Mouse (Mus musculus): ENCODE results near the gene Abcd3.

Gene Abcd3

GRCm38 (mm10) chr3:121814877-121815548 is at the start of gene Abcd3:
Gene Abcd3 (minus strand): TSS chr3:121815302.
- DNase-seq (ENCODE audit: low spot score): peak; percentile 52

- no peak for DNase-seq (ENCODE audit: low spot score)
Measured at GRCm38 (mm10) chr3:121859142-121859541, 44.0 kb upstream of the Abcd3 start.

GRCm38 (mm10) chr3:121856131-121856530 is 41.0 kb upstream of the Abcd3 start:
- no peak for DNase-seq (ENCODE audit: low spot score)

GRCm38 (mm10) chr3:121853781-121854520 is 38.8 kb upstream of the Abcd3 start:
- no peak for DNase-seq (ENCODE audit: low spot score)

- DNase-seq (ENCODE audit: low spot score): no peak
Measured at GRCm38 (mm10) chr3:121852074-121852826, 37.1 kb upstream of the Abcd3 start.

- DNase-seq (ENCODE audit: low spot score): no peak
Measured at GRCm38 (mm10) chr3:121851006-121851405, 35.9 kb upstream of the Abcd3 start.

GRCm38 (mm10) chr3:121850381-121850780 is 35.3 kb upstream of the Abcd3 start:
- no peak for DNase-seq (ENCODE audit: low spot score)

GRCm38 (mm10) chr3:121847296-121847695 is 32.2 kb upstream of the Abcd3 start:
- no peak for DNase-seq (ENCODE audit: low spot score)

- DNase-seq (ENCODE audit: low spot score): no peak
Measured at GRCm38 (mm10) chr3:121844658-121845057, 29.6 kb upstream of the Abcd3 start.

GRCm38 (mm10) chr3:121844013-121844412 is 28.9 kb upstream of the Abcd3 start:
- no peak for DNase-seq (ENCODE audit: low spot score)

GRCm38 (mm10) chr3:121843254-121843653 is 28.2 kb upstream of the Abcd3 start:
- no peak for DNase-seq (ENCODE audit: low spot score)

GRCm38 (mm10) chr3:121842306-121842860 is 27.3 kb upstream of the Abcd3 start:
- no peak for DNase-seq (ENCODE audit: low spot score)

- no peak for DNase-seq (ENCODE audit: low spot score)
Measured at GRCm38 (mm10) chr3:121841412-121842014, 26.4 kb upstream of the Abcd3 start.

GRCm38 (mm10) chr3:121840351-121840750 is 25.2 kb upstream of the Abcd3 start:
- DNase-seq (ENCODE audit: low spot score): no peak

GRCm38 (mm10) chr3:121834732-121835131 is 19.6 kb upstream of the Abcd3 start:
- DNase-seq (ENCODE audit: low spot score): no peak

GRCm38 (mm10) chr3:121834250-121834649 is 19.1 kb upstream of the Abcd3 start:
- DNase-seq (ENCODE audit: low spot score): no peak

GRCm38 (mm10) chr3:121825092-121825491 is 10.0 kb upstream of the Abcd3 start:
- no peak for DNase-seq (ENCODE audit: low spot score)

- DNase-seq (ENCODE audit: low spot score): no peak
Measured at GRCm38 (mm10) chr3:121824319-121824718, 9.2 kb upstream of the Abcd3 start.

GRCm38 (mm10) chr3:121822643-121823042 is 7.5 kb upstream of the Abcd3 start:
- no peak for DNase-seq (ENCODE audit: low spot score)

- DNase-seq (ENCODE audit: low spot score): no peak
Measured at GRCm38 (mm10) chr3:121821559-121822143, 6.5 kb upstream of the Abcd3 start.

- DNase-seq (ENCODE audit: low spot score): no peak
Measured at GRCm38 (mm10) chr3:121819693-121820200, 4.6 kb upstream of the Abcd3 start.

Measured in urinary bladder, postnatal 10 days (tissue).